Mouse (Mus musculus) T-helper 1 cell (primary cell): ENCODE data around the gene Theg.

Experiments used
- in situ Hi-C: fragments of 300-600 bp; cut with MboI, MseI; formaldehyde crosslinking; loops from one replicate; pipeline ENCODE4 v1.15.1; 2025; ENCODE audit warnings: high pct_unique_total_duplicates

Theg gene

GRCm38 (mm10) chr10:79537271-79537670, 49.9 kb downstream of the Theg start:
- in situ Hi-C loops, result no loop called here

- in situ Hi-C loops, result no loop called here
These were observed 50.6 kb downstream of the Theg start for GRCm38 (mm10) chr10:79536461-79537080.

GRCm38 (mm10) chr10:79535431-79535830, 51.7 kb downstream of the Theg start:
- in situ Hi-C loops, result no loop called here

GRCm38 (mm10) chr10:79534426-79534825, 52.7 kb downstream of the Theg start:
- in situ Hi-C loops, result no loop called here

GRCm38 (mm10) chr10:79533126-79533911, 53.8 kb downstream of the Theg start, which contains the start of gene Plpp2:
Gene Plpp2 (minus strand): TSS chr10:79533796.
- in situ Hi-C loops, result no loop called here

GRCm38 (mm10) chr10:79532678-79533077, 54.5 kb downstream of the Theg start:
- in situ Hi-C loops, result no loop called here

- in situ Hi-C loops, result no loop called here
These were observed 55.5 kb downstream of the Theg start for GRCm38 (mm10) chr10:79531593-79531992.

GRCm38 (mm10) chr10:79530721-79531120, 56.4 kb downstream of the Theg start:
- in situ Hi-C loops, result no loop called here

- in situ Hi-C loops, result no loop called here
These were observed 56.9 kb downstream of the Theg start for GRCm38 (mm10) chr10:79530241-79530640.

- in situ Hi-C loops, result loop anchor here (10.0 kb wide), 1 partner anchor 1883 kb away; no protein-coding TSS in a partner anchor
These were observed 59.0 kb downstream of the Theg start for GRCm38 (mm10) chr10:79528081-79528480.

- in situ Hi-C loops, result loop anchor here (10.0 kb wide), 1 partner anchor 1883 kb away; no protein-coding TSS in a partner anchor
These were observed 59.7 kb downstream of the Theg start for GRCm38 (mm10) chr10:79527453-79527845.

GRCm38 (mm10) chr10:79526661-79527452, 60.3 kb downstream of the Theg start:
- in situ Hi-C loops, result loop anchor here (10.0 kb wide), 1 partner anchor 1882 kb away; no protein-coding TSS in a partner anchor
